Mouse (Mus musculus) heart, adult 8-10 months (tissue): ENCODE results near the gene Cyp4a31. TPM values are rescaled to one million over a fixed set of nuclear protein-coding genes. Genes with fewer than 3 reads are reported as not detected.

Experiments
- total RNA-seq, 4 experiments: library from RNA; stranded (reverse); gene quantifications; 2 replicates each; pipeline ENCODE4 v1.2.4; 2022

The Cyp4a31 gene
- total RNA-seq, 4 experiments from 2014 or later, result not detected

Other genes with a start within 250 kb of the Cyp4a31 start
- gene Cyp4a12b, start 152.0 kb upstream of the Cyp4a31 start, total RNA-seq, result under 1 TPM in 1 of 4 experiments, not detected in 3; 0.14 TPM
- not detected for gene Cyp4a30b, start 111.0 kb upstream of the Cyp4a31 start, total RNA-seq
- gene Cyp4a14, start 67.5 kb upstream of the Cyp4a31 start, total RNA-seq, result not detected
- gene Cyp4a10, start 45.4 kb upstream of the Cyp4a31 start, total RNA-seq, result under 1 TPM in 3 of 4 experiments, not detected in 1; 0.12 to 0.22 (median 0.19) TPM
- gene Cyp4a32, start 37.3 kb downstream of the Cyp4a31 start, total RNA-seq, result not detected
- gene Cyp4b1, start 84.1 kb downstream of the Cyp4a31 start, total RNA-seq, result 10 to 100 TPM; 26.4 to 38.4 (median 34.4) TPM
- 10 to 100 TPM; 39.9 to 43.2 (median 42.3) TPM for gene Efcab14, start 174.1 kb downstream of the Cyp4a31 start, total RNA-seq
- gene Tex38, start 217.4 kb downstream of the Cyp4a31 start, total RNA-seq, result 1 to 10 TPM in 3 of 4 experiments, under 1 TPM in 1; 0.47 to 2.5 (median 1.4) TPM
- 100 to 1,000 TPM; 110 to 119 (median 113) TPM for gene Atpaf1, start 221.2 kb downstream of the Cyp4a31 start, total RNA-seq